Mouse (Mus musculus) spleen, adult 2 months (tissue): ENCODE data around the gene Wdr93. TPM values are rescaled to one million over a fixed set of nuclear protein-coding genes. Genes with fewer than 3 reads are reported as not detected.
A peak's percentile ranks its signal among the peaks of the same experiment; 100 is the strongest.

Source experiments
- DNase-seq, 2 experiments: peaks; one replicate each; pipeline versions ENCODE4 v3.0.0 to v3.0.0-alpha.2; 2012 to 2021; ENCODE audit warnings: low spot score in 2 of 2, low read depth in 1 of 2
- H3K27ac ChIP-seq: fragments of 200-500 bp; 2 replicates; pipeline ENCODE4 v1.5.1; 2012; ENCODE audit warnings: low read length, inconsistent platforms; ENCODE audit not compliant: insufficient read depth
- H3K27me3 ChIP-seq: fragments of 200-500 bp; 2 replicates; pipeline ENCODE4 v1.6.1; 2012; ENCODE audit warnings: mild to moderate bottlenecking, moderate library complexity, low read length, inconsistent platforms; ENCODE audit not compliant: control insufficient read depth, insufficient read depth
- H3K36me3 ChIP-seq: fragments of 200-500 bp; 2 replicates; pipeline ENCODE4 v1.6.1; 2012; ENCODE audit warnings: mild to moderate bottlenecking, low read length, inconsistent platforms; ENCODE audit not compliant: control insufficient read depth, insufficient read depth
- H3K4me1 ChIP-seq: fragments of 200-500 bp; 2 replicates; pipeline ENCODE4 v1.6.1; 2011; ENCODE audit warnings: inconsistent platforms; ENCODE audit not compliant: control insufficient read depth, insufficient read depth, insufficient read length
- H3K4me3 ChIP-seq: fragments of 200-500 bp; 2 replicates; pipeline ENCODE4 v1.5.1; 2011; ENCODE audit warnings: mild to moderate bottlenecking, inconsistent platforms; ENCODE audit not compliant: insufficient read depth, insufficient read length; ENCODE audit errors: extremely low read depth
- CTCF ChIP-seq: fragments of 200-500 bp; IDR thresholded peaks from 2 replicates; pipeline ENCODE4 v1.5.1; 2011; ENCODE audit warnings: mild to moderate bottlenecking, inconsistent platforms; ENCODE audit not compliant: insufficient read depth, insufficient read length, insufficient replicate concordance; ENCODE audit errors: extremely low read depth
- POLR2A ChIP-seq: fragments of 200-500 bp; IDR thresholded peaks from 2 replicates; pipeline ENCODE4 v1.6.1; 2011; ENCODE audit warnings: low read depth, low read length, inconsistent platforms
- WGBS: fragments of 180-500 bp; shearing (Covaris S2); methylation state at CpG from one replicate; pipeline ENCODE4 v1.1.7; 2018; 5-methylcytosine and 5-hydroxymethylcytosine counted together
- polyA plus RNA-seq: library from polyadenylated mRNA; depleted of rRNA; stranded (reverse); fragments of >200 nt; gene quantifications from 2 replicates; pipeline ENCODE4 v1.2.3, GENCODE M21; 2012

The Wdr93 gene
- polyA plus RNA-seq, 1 experiment: not detected

GRCm38 (mm10) chr7:79731438-79731837 lies 11.5 kb upstream of the Wdr93 start:
- no peaks in the 10 kb centered on the region for H3K36me3 ChIP-seq
- H3K4me1 ChIP-seq: no peaks in the 10 kb centered on the region
- no peak overlapping the region for H3K4me3 ChIP-seq
- 80% methylated on average over 13 of the region's 13 CpGs for WGBS
- DNase-seq: no peak
- TF ChIP-seq POLR2A (no peak), CTCF (no peak)
- no peak overlapping the region for H3K27ac ChIP-seq
- H3K27me3 ChIP-seq: no peaks in the 10 kb centered on the region

- Histone ChIP-seq H3K27me3 (no peaks in the 10 kb centered on the region), H3K27ac (no peak within 1 kb of the TSS), H3K36me3 (no peaks in the 10 kb centered on the region), H3K4me3 (no peak within 1 kb of the TSS), H3K4me1 (no peaks in the 10 kb centered on the region)
- TF ChIP-seq POLR2A: no peak
- DNase-seq: no peak
- 77% methylated on average over 4 of the region's 4 CpGs for WGBS
These were observed 10.3 kb upstream of the Wdr93 start, which contains the start of gene Plin1 for GRCm38 (mm10) chr7:79732622-79733021. Gene Plin1 (minus strand): TSS chr7:79732903.

DNA sequence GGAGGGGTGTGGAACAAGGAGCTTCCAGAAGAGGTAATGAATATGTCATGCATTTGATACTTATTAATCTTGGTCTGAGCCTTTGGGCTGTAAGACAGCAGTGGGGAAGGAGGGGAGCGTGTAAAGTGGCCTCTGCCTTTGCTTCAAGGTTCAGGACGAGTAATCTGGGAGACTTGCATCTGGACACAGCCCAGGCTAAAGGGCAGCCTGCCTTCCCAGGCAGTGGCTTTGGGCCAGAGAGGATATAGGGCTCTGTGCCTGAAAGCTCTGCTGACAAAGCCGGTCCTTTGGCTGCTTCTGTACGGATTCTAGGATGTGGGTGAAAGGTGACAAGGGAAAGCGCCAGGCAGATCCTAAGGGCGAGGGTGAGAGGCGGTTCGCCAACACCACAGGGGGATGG lies 8.4 kb upstream of the Wdr93 start:
- 91% methylated on average over 8 of the region's 8 CpGs for WGBS
- H3K4me3 ChIP-seq: no peak overlapping the region
- DNase-seq: no peak
- TF ChIP-seq CTCF (no peak), POLR2A (no peak)
- no peaks in the 10 kb centered on the region for H3K27me3 ChIP-seq
- no peaks in the 10 kb centered on the region for H3K36me3 ChIP-seq
- no peak overlapping the region for H3K27ac ChIP-seq
- H3K4me1 ChIP-seq: no peaks in the 10 kb centered on the region

DNA sequence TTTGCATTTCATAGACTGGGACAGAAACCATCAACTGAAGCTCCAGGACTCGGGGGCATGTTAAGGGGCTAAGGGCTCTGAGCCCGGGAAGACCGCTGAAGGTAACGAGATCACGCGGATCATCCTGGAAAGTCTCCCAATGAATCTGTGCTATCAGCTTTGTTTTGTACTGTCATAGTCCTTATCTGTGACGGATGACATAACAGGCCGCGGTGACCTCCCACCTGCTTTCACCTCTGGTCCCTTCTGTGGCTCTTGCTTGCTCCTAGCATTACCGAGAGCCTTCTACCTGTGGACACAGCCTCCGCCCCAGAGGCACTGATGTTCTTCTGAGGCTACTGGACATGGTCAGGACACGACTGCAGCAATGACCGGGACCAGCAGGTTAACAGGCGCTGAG lies 6.5 kb upstream of the Wdr93 start:
- TF ChIP-seq CTCF (no peak), POLR2A (no peak)
- Histone ChIP-seq H3K4me3 (no peak overlapping the region), H3K27ac (no peak overlapping the region), H3K36me3 (no peaks in the 10 kb centered on the region), H3K27me3 (no peaks in the 10 kb centered on the region), H3K4me1 (no peaks in the 10 kb centered on the region)
- no peak for DNase-seq
- 91% methylated on average over 14 of the region's 14 CpGs for WGBS

GRCm38 (mm10) chr7:79738913-79739312 lies 4.0 kb upstream of the Wdr93 start:
- Histone ChIP-seq H3K27ac (no peak overlapping the region), H3K4me1 (peaks cover 5% of the 10 kb centered on the region; the same call in 1 of the 2 replicates), H3K27me3 (no peaks in the 10 kb centered on the region), H3K36me3 (no peaks in the 10 kb centered on the region), H3K4me3 (no peak overlapping the region)
- 96% methylated on average over 2 of the region's 2 CpGs for WGBS
- no peak for DNase-seq
- no peak for TF ChIP-seq POLR2A
- TF ChIP-seq CTCF: no peak

- no peaks in the 10 kb centered on the region for H3K36me3 ChIP-seq
- TF ChIP-seq POLR2A (no peak), CTCF (no peak)
- H3K27ac ChIP-seq: no peak overlapping the region
- H3K27me3 ChIP-seq: no peaks in the 10 kb centered on the region
- H3K4me3 ChIP-seq: no peak overlapping the region
- WGBS: 78% methylated on average over 4 of the region's 4 CpGs
- no peak for DNase-seq
- peaks cover 5% of the 10 kb centered on the region; the same call in 1 of the 2 replicates for H3K4me1 ChIP-seq
These were observed 2.7 kb upstream of the Wdr93 start for GRCm38 (mm10) chr7:79740279-79740678.

- Histone ChIP-seq H3K4me3 (peak overlapping the region; percentile 70), H3K27ac (no peak overlapping the region), H3K36me3 (no peaks in the 10 kb centered on the region), H3K4me1 (peaks cover 5% of the 10 kb centered on the region; the same call in 1 of the 2 replicates), H3K27me3 (no peaks in the 10 kb centered on the region)
- DNase-seq: no peak
- TF ChIP-seq CTCF: no peak
- no peak for TF ChIP-seq POLR2A
- WGBS: 7% methylated on average over 11 of the region's 11 CpGs
These were observed 695 bp upstream of the Wdr93 start for GRCm38 (mm10) chr7:79742277-79742658.
